Mouse (Mus musculus): ENCODE results near the gene Prr5l.
"Not testable (repeated sequence)": the region's sequence is repeated elsewhere in the genome, so short reads cannot be mapped to it uniquely, and the experiment has no call there.

Prr5l gene

DNA sequence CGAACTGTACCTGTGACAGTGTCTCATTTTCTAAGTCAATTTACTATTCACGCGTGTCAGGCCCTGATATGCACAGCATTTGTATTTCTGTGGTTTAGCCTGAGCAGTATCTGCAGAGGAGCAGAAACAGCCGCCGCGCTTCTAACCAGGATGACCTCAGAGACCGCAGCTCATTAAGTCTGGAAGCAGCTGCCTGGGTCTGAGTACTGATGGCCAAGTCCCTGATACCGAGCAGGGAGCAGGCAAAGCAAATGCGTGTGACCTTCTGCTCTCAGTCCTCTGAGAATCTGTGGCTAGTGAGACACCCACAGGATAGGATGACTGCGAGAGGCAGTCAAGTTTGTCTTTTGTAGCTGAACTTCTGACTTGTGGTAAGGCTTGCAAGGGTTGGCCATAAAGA lies 120.4 kb downstream of the Prr5l start:
- DNase-seq (ENCODE audit: low spot score in 2 of 2), result no peak

DNA sequence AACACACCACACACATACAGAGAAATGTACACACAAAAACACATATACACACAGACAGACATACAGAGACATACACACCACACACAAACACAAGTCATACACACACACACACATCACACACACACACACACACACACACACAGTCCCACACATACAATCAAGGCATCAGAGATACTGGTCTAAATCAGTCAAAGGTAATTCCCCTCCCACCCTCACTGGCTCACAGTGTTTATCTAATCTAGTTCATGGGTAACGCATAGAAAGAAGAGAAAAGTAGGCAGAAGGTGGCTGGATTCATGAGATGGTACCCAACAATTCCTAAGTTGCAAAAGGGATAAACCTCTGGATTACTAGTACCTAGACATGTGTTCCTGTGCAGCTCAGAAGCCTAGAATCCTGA lies 120.9 kb downstream of the Prr5l start:
- DNase-seq (ENCODE audit: low spot score in 2 of 2), result no peak

DNA sequence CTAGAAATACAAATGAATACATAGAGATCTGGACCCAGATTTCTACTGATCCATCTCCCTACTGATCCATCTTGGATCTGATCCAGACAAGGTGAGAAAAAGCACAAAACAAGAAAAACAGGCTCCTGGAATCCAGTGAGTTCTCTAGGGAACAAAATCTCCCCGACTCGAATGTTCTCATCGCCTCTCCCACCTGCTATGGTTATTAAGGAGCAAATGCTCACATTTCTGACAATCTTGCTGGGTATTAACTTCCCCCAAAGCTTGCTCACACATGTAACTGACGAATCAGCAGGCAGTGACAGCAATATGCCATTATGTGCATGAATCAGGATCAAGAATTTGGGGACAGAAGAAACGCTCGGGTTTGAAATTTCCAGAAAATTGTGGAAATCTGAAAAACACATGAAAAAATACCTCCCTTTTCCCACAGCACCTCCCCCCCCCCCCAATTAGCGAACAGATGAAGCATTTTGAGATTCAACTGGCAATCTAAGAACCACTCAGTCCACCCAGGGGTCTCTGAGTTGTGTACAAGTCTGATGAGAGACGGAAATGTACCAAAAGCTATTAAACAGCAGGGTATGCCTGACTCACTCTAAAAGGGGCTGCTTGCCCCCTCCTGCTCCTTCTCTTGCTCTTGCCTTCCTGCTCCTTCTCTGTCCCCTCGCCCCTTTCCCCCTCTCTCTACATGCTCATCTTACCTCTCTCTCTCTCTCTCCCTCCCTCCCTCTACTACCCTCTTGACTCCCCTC lies 123.1 kb downstream of the Prr5l start:
- peak in 1 of 2 experiments; percentile 5 for DNase-seq (ENCODE audit: low spot score in 2 of 2)

DNA sequence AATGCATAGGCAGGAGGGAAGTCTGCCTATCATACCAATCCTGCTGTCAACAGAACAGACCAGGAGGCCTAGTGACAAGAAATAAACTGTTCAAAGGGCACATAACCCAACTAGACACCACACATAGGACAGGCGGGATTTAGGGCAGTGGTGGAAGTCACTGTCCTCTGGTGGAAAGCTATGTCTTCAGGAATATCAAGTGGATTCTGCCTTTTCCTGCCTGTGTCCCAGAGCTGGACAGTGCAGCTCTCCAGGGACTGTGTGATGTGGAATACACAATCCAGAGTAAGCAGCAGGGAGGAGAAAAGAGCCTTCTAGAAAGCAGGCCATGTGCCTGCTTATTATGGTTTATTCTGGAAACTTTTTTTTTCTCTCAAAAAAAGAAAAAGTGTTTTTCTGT lies 125.0 kb downstream of the Prr5l start:
- DNase-seq (ENCODE audit: low spot score in 2 of 2), result no peak

DNA sequence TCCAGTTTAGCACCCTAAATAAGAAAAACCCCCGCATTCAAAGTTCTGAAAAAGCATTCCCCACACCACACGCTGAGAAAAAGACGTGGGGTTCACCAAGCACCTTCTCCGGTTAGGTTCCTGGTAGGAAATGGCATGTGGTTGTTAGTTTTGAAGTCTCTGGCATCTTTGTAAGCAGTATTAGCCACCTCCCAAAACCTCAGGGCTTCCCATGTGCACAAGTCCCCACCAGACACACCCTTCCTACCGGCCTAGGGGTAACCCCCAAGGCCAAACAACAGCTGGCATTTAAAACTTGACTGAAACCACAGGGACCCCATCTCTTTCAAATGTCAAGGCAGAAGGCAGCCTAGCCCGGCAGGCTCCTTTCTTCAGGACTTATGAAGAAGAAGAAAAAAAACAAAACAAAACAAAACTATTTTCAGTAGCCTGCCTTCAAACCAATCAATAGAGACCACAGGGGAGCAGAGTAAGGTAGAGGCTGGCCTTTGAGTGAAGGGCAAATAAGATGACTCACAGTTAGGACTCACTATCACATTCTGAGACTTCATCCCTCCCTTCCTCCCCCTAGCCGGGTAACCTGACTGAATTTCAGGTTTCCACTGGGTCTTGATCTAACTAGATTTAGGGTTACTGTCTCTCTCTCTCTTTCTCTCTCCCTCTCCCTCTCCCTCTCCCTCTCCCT lies 126.6 kb downstream of the Prr5l start:
- no peak for DNase-seq (ENCODE audit: low spot score in 2 of 2)

DNA sequence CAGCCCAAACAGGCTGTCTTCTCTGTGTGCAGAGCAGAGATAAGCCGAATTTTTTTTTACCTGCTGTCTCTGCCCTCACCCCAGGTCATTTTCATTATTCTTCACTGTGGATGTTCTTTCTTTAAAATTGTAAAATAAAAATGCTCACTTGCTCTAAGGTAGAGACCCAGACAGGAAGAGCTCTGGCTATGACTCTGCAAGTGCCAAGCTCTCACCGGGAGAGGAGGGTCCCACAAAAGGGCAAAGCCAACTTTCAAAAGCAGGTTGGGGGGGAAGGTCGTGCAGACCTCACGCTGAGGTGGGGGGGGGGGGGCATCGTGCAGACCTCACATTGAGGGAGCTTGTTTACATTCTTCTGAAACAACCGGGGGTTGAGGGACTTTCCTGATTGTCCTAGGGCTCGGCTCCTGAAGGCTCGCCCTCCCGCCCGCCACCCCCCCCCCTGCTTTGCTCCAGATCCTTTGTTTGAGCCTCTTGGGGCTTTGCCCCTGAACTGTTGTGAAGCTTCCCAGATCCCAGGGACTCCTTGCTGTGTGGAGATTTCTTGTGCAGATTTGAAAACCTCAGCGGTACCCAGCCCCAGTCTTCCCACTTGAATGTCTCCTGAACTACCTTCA lies 127.8 kb downstream of the Prr5l start:
- no peak for DNase-seq (ENCODE audit: low spot score in 2 of 2)

DNA sequence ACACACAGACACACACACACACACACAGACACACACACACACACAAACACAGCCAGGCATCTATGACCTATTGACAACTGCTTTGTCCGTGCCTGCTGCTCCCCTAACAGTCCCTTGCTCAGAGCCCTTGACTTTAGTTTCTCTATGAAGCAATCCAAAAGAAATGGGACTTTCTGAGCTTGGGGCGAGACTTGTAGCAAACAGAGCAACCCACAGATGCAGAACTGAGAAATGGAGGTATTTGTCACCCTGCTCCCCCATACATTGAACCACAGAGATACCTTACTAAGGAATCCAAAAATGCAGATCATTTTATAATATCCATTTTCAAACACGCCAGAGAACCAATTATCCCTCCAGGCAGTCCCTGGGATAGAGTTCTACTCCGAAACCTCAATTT lies 128.4 kb downstream of the Prr5l start:
- no peak for DNase-seq (ENCODE audit: low spot score in 2 of 2)

DNA sequence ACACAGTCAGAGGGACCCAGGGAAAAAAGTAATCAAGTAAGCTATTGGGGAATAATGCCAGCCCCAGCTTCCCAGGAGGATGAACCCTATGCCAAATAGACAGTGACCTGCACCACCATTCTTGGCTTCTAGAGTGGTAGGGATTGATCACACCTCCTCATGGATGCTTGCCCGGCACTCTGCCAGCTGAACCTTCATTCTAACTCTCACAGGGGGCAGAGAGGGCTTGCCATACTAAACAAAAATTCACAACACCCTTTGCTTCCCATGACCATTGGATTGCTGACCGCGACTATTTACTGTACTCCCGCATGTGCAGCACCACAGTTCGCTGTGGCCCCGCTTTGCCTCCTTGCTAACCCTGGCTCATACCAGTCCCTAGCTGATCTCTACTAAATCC lies 129.8 kb downstream of the Prr5l start:
- DNase-seq (ENCODE audit: low spot score in 2 of 2), result no peak

DNA sequence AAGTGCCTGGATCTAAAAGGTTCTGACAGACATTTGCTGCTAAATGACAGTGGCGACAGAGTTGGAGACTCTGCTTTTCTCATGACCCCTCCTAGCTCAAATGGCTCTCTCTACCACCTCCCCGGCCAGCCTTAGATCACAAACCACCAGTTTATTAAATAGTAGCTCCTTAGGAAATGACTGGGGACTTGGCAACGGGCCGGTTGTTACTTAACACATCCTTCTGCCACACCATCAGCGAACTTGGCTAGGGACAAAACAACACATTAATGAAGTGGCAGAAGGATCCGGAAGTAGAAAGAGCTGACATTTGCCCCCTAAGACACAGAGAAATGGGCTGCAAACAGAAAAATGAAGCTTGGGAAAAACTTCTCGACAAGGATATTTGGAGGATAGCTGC lies 130.4 kb downstream of the Prr5l start:
- no peak for DNase-seq (ENCODE audit: low spot score in 2 of 2)

DNA sequence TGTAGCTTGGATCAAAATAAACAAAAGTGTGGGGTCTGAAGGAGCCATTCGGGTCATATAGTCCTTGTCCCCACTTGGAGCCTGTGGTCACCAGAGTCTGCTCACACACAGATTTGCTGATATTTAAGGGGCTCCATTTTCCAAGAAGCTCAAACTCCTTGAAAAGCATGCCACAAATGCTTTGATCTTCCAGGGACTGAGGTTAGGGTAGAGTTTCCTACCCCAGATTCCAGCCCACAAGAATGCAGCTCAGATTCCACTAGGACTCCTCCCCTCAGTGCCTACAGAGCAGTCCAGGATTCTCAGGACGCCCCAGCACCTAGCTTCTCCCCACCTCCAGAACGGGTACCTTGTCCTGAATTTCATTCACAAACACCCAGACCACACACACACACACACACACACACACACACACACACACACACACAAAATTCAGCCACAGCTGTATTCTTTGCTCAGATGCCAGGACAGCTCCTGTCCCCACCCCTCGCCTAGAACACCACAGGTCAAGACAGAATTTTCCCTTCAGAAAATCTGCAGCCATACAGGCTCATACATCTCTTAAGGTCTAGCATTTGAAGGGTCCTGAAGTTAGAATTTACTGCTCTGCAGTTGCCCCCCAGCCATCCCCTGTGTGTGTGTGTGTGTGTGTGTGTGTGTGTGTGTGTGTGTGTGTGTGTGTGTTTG lies 131.4 kb downstream of the Prr5l start:
- DNase-seq (ENCODE audit: low spot score in 2 of 2), result no peak

DNA sequence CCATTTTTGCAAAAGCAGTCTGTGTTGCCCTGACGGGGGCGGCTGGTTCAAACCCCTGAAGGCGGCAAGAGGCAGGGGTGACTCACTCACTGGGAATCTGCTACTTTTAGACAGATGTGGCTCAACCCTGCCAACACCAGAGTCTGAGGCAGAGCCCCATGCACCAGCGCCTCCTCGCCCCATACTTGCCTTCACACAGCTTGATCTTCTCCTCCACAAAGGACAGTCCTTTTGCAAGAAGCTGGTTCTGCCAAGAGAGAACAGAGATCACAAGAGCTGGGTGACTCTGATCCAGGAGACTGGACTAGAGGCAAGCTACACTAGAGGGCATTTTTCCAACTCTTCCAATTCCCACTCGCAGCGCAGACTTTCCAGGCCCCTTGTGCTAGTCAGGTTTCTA lies 136.3 kb downstream of the Prr5l start:
- DNase-seq (ENCODE audit: low spot score in 2 of 2), result no peak

DNA sequence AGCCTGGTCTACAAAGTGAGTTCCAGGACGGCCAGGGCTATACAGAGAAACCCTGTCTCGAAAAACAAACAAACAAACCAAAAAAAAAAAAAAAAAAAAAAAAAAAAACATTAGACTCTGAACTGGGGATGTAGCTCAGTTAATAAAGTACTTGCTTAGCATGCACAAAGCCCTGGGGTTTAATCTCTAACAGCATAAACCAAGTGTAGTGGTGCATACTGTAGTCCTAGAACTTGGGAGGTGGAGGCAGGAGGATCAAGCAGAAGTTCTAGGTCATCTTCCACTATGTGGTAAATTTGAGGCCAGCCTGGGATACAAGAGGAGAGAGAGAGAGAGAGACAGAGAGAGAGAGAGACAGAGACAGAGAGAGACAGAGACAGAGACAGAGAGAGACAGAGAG lies 137.2 kb downstream of the Prr5l start:
- DNase-seq (ENCODE audit: low spot score in 2 of 2), result not testable (repeated sequence)

DNA sequence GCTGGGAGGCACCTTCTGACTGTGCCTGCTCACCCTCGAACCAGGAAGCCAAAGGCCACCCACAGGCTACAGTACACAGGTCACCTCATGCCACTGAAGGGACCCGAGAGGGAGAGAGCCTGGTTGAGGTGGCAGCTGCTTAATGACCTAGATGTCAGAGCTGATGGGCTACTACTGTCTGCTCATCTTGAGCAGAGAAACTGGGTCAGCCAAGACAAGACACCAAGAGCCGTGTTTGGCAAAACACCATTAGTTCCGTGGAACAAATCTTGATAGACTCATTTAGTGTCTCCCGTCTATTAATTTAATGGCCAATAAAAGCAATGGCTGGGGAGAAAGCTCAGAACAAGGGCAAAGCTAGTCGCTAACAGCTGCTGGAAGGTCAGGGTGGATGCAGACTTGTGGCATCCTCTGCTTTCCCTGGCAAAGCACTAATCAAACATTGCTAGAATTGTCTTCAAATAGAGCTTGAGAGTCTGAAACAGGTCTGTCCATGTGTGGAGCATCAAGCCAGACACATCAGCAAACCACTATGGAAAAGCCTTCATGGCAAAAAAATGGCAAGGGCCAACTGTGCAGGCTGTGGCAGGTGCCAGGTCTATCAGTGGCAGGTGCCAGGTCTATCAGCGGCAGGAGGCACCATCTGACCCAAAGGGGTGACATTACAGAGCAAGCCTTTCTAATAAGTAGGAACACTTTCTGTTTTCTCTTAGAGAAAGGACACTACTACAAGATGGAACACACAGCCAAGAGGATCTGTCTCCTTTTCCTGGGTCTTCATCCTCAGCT lies 140.6 kb downstream of the Prr5l start:
- no peak for DNase-seq (ENCODE audit: low spot score in 2 of 2)

DNA sequence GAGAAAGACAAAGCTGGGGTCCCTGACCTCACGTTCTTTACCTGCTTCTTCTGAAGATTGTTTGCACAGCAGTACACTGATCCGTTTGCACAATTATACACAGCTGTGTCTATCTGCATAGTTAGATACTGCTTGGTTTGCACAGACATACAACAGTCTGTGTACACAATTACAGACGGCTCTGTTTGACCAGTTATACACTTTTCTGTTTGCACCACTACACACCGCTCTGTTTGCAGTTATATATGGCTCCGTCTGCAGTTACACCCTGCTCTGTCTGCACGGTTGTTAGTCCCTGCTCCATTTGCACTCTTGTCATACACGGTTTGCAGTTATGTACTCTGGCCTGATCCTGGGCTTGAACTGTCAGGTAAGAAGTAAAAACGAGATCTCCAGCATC lies 141.2 kb downstream of the Prr5l start:
- DNase-seq (ENCODE audit: low spot score in 2 of 2), result no peak

DNA sequence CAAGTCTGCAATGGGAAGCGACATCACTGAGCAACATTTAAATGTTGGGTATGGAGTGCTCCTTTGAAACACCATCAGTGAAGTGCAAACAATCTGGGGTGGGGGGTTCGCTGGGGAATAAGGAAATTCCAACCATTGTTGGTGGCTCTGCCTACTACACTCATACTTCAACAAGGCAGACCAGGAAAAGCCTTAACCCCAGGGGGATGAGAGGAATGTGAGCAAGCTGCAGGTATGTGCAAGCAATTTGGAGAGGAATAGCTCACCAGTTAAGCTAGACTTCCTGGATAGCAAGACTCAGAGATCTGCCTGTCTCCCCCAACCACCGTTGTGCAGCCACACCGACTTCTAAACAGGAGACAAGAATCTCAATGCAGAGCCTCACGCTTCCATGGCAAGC lies 142.9 kb downstream of the Prr5l start:
- no peak for DNase-seq (ENCODE audit: low spot score in 2 of 2)

DNA sequence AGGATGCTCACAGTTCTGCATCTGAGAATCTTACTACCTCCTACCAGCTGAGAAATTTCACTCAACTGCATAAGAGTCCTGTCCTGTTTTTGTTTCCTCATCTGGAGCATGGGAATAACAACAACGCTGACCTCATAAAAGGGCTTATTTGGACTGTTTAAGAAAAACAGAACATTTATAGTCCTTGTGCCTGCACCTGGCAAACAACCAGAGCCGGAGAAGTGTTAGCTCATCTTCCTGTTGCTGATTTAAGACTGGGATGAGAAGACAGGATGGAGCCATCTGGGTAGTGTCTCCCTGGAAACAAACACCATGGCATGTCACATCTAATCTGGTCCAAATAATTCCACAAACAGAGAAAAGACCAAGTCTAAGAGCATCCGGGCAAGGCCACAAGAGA lies 149.3 kb downstream of the Prr5l start:
- DNase-seq (ENCODE audit: low spot score in 2 of 2), result peak in 1 of 2 experiments; percentile 22

DNA sequence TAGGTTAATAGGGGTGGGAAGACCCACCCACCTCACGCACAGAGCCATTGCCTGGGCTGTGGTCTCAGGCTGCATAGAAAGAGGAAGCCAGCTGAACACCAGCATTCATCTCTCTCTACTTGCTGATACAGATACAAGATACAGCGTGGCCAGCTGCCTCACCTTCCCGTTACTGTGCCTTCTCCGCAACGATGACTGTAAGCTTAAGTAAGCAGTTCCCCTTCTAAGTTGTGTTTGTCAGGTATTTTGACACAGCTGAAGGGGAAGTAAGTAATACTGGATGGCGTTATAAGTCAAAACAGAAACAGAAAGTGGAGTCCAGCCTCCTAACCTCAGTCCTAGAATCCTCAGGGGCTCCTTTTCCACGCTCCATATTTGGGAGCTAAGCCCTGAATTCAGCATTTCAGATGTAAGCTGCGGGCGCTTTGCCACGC lies 150.0 kb downstream of the Prr5l start:
- DNase-seq (ENCODE audit: low spot score in 2 of 2), result no peak

DNA sequence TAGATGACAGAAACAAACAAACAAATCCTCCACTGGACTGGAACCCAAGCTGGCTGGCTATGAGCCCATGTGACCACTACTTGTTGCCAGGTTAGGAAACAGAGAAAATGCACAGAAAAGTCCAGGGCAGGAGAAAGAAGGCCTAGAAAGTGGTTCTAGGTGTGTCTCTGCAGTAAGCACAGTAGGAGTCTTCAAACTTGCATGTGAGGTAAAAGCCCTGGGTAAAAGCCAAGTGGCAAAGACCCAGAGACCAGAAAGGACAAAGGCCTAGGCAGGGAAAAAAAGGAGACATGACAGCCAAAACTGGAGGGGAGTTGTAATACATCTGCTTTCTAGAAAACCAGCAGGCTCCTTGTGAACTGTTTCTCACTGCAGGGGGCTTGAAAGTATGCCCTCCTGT lies 151.9 kb downstream of the Prr5l start:
- no peak for DNase-seq (ENCODE audit: low spot score in 2 of 2)

DNA sequence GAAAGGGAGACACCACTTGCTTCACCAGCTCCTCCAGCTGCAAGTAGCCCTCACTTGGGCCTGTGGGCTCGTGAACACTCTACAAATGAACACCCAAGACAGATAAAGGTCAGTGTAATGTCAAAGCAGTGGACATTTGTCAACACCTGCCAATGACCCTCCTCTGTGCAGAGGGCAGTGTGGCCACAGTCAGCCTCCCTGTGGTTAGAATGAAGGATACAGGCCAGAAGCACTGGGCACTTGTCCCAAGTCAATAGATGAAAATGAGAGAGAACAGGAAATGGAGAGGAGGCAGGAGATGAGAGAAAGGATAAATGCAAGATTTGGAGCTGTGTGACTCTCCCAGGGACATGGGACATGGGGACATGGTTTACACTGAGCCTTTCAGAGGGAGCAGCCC lies 153.4 kb downstream of the Prr5l start:
- DNase-seq (ENCODE audit: low spot score in 2 of 2), result no peak

DNA sequence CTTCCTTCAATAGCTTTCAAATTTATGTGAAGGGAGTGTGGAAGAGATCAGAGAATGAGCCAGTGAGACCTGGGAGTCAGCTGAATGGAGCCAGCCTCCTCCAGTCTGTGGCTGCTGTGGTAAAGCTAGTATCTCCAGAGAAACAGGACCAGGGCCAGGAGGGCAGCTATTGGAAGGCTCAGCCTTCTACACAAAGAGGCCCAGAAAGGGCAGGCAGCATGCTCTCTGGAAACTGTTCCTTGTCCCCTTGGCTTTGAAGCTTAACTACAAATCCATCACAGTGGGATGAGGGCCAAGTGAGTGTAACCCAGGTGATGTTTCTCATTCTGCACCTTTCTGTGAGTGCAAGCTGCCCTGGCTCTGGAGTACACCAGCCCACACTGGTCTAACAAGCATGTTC lies 155.0 kb downstream of the Prr5l start:
- DNase-seq (ENCODE audit: low spot score in 2 of 2), result no peak

DNA sequence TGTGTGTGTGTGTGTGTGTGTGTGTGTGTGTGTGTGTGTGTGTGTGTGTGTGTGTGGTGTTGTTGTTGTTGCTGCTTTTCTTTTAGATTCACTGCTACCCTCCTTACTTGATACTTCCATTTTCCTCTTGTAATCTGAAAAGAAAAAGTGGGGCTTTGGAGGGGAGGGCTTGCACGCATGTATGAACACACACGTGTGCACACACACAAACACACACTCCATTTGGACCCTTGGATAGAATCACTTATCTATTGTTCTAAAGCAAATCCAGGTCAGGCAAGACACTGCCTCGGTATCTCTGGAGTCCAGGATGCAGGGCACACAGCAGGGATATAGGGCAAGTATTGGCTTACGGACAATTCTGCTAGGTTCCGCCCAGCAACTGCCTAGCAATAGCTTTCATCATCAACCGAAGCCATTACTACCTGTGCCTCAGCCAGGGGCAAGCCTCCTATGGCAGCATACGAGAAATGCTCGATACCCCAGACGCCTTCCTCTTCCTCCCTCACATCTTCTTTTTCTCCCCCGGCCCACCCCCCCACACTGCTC lies 159.4 kb downstream of the Prr5l start:
- no peak for DNase-seq (ENCODE audit: low spot score in 2 of 2)
